In genomic region chr6:140229295-140229694, GRCm38 (mm10) we compare ENCODE assay signal across 9 mouse cellular contexts.
DNase-seq lines count a peak whose midpoint lies in the region; ATAC-seq and TF ChIP-seq lines count a peak whose summit lies in the region.
"Had no signal": no experiment of that assay in that cellular context is flagged by ENCODE, and none has a peak within 500 bp of the region (broad histone marks: within the 10 kb centered on the region; RNA-seq: fewer than 3 reads in every experiment).

No protein-coding gene starts in this region.

- no peak overlapping the region for H3K9ac ChIP-seq in limb, embryonic 14.5 days (ENCODE audit: low read depth, low read length, severe bottlenecking)
- H3K9ac ChIP-seq in kidney, postnatal 0 days (ENCODE audit: low read depth, low read length), result no peak overlapping the region
- H3K9ac ChIP-seq in intestine, embryonic 15.5 days, result no peak overlapping the region
- H3K9ac ChIP-seq: liver, embryonic 13.5 days had no signal

- no peaks in the 10 kb centered on the region for H3K4me1 ChIP-seq in limb, embryonic 14.5 days (ENCODE audit: control insufficient read depth, insufficient read depth, low read length)
- no peaks in the 10 kb centered on the region for H3K4me1 ChIP-seq in limb, embryonic 10.5 days
- H3K4me1 ChIP-seq in kidney, postnatal 0 days (replicated peaks; ENCODE audit: insufficient read depth, low read length), result no peaks in the 10 kb centered on the region
- H3K4me1 ChIP-seq in intestine, embryonic 15.5 days (replicated peaks), result no peaks in the 10 kb centered on the region
- H3K4me1 ChIP-seq: liver, embryonic 13.5 days had no signal

- no peak for ATAC-seq in limb, embryonic 14.5 days (ENCODE audit: low FRiP score, low read depth)
- ATAC-seq in kidney, postnatal 0 days (replicated peaks; ENCODE audit: low FRiP score, low read depth), result no peak
- ATAC-seq in intestine, embryonic 15.5 days, result no peak

- 54% methylated on average over 9 of the region's 9 CpGs for WGBS in limb, embryonic 14.5 days
- WGBS in limb, embryonic 10.5 days, result 77% methylated on average over 9 of the region's 9 CpGs
- WGBS in kidney, postnatal 0 days, result 51% methylated on average over 9 of the region's 9 CpGs
- 48% methylated on average over 9 of the region's 9 CpGs for WGBS in intestine, embryonic 15.5 days

- H3K9me3 ChIP-seq in limb, embryonic 14.5 days (ENCODE audit: control insufficient read depth, low read length), result no peaks in the 10 kb centered on the region
- H3K9me3 ChIP-seq in limb, embryonic 10.5 days (replicated peaks), result no peaks in the 10 kb centered on the region
- no peaks in the 10 kb centered on the region for H3K9me3 ChIP-seq in kidney, postnatal 0 days (replicated peaks; ENCODE audit: low read length)
- no peaks in the 10 kb centered on the region for H3K9me3 ChIP-seq in intestine, embryonic 15.5 days
- H3K9me3 ChIP-seq: liver, embryonic 13.5 days had no signal

- no peaks in the 10 kb centered on the region for H3K27me3 ChIP-seq in limb, embryonic 14.5 days (ENCODE audit: control insufficient read depth, insufficient read depth, low read length)
- no peaks in the 10 kb centered on the region for H3K27me3 ChIP-seq in limb, embryonic 10.5 days (ENCODE audit: low read depth, poor library complexity, severe bottlenecking)
- H3K27me3 ChIP-seq in kidney, postnatal 0 days (ENCODE audit: insufficient read depth, low read length), result no peaks in the 10 kb centered on the region
- no peaks in the 10 kb centered on the region for H3K27me3 ChIP-seq in intestine, embryonic 15.5 days (replicated peaks)
- H3K27me3 ChIP-seq: liver, embryonic 13.5 days had no signal

- TF ChIP-seq CTCF in kidney, postnatal 0 days (IDR thresholded peaks at IDR 0.05; ENCODE audit: low read depth), result no peak

- peak; percentile 30 for DNase-seq in adrenal gland, adult 2 months
- no peak for DNase-seq in adrenal gland, postnatal 4 days (ENCODE audit: low spot score in 2 of 2)
- DNase-seq in limb, embryonic 14.5 days (ENCODE audit: low spot score), result peak; percentile 31
- DNase-seq in limb, embryonic 10.5 days (ENCODE audit: low spot score), result no peak
- peak; percentile 43 for DNase-seq in kidney, postnatal 0 days (ENCODE audit: low spot score)
- peak; percentile 17 for DNase-seq in ovary, adult 18-20 months (ENCODE audit: low spot score)
- no peak for DNase-seq in spleen, postnatal 36 days (ENCODE audit: low spot score in 2 of 2)
- DNase-seq: liver, embryonic 13.5 days had no signal

- TF ChIP-seq POLR2A in limb, embryonic 14.5 days (IDR thresholded peaks at IDR 0.05; ENCODE audit: borderline replicate concordance, extremely low read depth, insufficient read depth, insufficient read length), result no peak

- no peak overlapping the region for H3K4me3 ChIP-seq in limb, embryonic 14.5 days (replicated peaks; ENCODE audit: low read length)
- H3K4me3 ChIP-seq in limb, embryonic 10.5 days, result no peak overlapping the region
- H3K4me3 ChIP-seq in kidney, postnatal 0 days (replicated peaks; ENCODE audit: low read depth, low read length), result no peak overlapping the region
- H3K4me3 ChIP-seq in intestine, embryonic 15.5 days (replicated peaks), result no peak overlapping the region
- H3K4me3 ChIP-seq: liver, embryonic 13.5 days had no signal

- H3K27ac ChIP-seq in limb, embryonic 14.5 days (replicated peaks; ENCODE audit: low read depth, low read length), result no peak overlapping the region
- no peak overlapping the region for H3K27ac ChIP-seq in limb, embryonic 10.5 days
- H3K27ac ChIP-seq in kidney, postnatal 0 days, result no peak overlapping the region
- no peak overlapping the region for H3K27ac ChIP-seq in intestine, embryonic 15.5 days
- H3K27ac ChIP-seq: liver, embryonic 13.5 days had no signal

- no peaks in the 10 kb centered on the region for H3K36me3 ChIP-seq in limb, embryonic 14.5 days (ENCODE audit: control insufficient read depth, insufficient read depth, low read length)
- no peaks in the 10 kb centered on the region for H3K36me3 ChIP-seq in limb, embryonic 10.5 days
- no peaks in the 10 kb centered on the region for H3K36me3 ChIP-seq in kidney, postnatal 0 days (ENCODE audit: insufficient read depth, low read length)
- no peaks in the 10 kb centered on the region for H3K36me3 ChIP-seq in intestine, embryonic 15.5 days
- H3K36me3 ChIP-seq: liver, embryonic 13.5 days had no signal

- H3K4me2 ChIP-seq in limb, embryonic 14.5 days (replicated peaks; ENCODE audit: low read depth, low read length, severe bottlenecking), result no peak overlapping the region
- no peak overlapping the region for H3K4me2 ChIP-seq in kidney, postnatal 0 days (ENCODE audit: low read length)
- H3K4me2 ChIP-seq in intestine, embryonic 15.5 days (replicated peaks), result no peak overlapping the region
- H3K4me2 ChIP-seq: liver, embryonic 13.5 days had no signal

Comparison
In these comparisons a context has a peak if more than half of its experiments do, and no peak if none do; other contexts are left out.
1. DNase-seq: peak in adrenal gland, adult 2 months (single experiment), limb, embryonic 14.5 days (single experiment), kidney, postnatal 0 days (single experiment) and ovary, adult 18-20 months (single experiment); none in adrenal gland, postnatal 4 days (0 of 2), limb, embryonic 10.5 days (single experiment) and spleen, postnatal 36 days (0 of 2).